Mouse (Mus musculus): ENCODE measurements around the gene Siglecf. TPM values are rescaled to one million over a fixed set of nuclear protein-coding genes. Genes with fewer than 3 reads are reported as not detected.

The Siglecf gene
- total RNA-seq, 2 experiments from 2014 or later, result 0.69 to 0.92 TPM

DNA sequence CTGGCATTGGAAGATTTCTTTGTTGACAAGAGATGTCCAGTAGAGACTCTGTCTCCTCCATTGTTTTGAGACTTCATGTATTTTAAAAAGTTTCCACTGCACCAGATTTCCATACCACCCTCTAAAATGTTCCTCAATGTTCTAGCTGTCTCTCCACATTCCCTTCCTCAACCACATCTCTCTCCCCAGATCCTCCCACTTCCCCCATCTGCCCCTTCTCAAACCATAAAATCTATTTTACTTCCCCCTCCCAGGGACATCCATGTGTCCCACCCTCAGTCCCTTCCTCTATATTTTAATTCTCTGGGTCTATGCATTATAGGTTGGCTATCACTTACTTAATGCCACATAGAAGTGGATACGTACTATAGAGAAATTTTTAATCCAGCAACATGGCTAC is 10.3 kb downstream of the Siglecf start:
- no peak for DNase-seq (ENCODE audit: low spot score in 2 of 2)

DNA sequence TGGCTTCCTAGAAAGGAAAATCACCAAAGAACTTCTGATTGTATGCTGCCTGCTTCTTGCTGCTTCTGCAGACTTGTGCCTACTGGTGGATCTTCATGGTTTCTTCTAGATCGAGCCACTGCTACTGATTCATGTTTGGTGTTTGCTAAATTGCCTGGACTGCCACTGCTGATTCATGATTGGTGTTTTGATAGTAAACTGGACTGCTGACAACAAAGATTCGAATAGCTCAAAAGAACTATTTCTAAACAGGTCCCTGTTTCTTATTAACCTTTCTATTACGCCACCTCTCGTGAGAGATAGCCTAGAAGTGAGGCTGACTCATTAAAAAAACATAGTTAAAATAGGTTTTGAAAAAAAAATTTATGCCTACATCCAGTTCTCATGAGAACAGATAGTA is 10.9 kb downstream of the Siglecf start:
- DNase-seq (ENCODE audit: low spot score in 2 of 2), result no peak

DNA sequence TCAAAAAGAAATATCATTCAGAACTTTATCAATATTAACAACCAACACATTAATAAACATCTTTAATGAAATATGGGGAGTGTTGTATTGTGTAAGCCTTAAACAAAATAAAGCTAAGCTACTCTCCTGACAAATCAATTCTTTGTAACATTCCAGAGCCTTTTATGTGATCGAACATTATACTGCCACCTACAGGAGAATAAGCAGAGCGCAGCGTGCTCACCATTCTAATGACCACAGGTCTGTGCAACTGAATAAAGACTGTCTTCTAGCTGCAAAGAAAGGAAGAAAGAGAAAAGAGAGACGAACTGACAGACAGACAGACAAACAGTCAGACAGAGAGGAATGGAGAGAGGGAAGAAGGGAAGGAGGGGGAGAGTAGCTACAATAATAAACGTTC is 27.1 kb downstream of the Siglecf start:
- DNase-seq (ENCODE audit: low spot score in 2 of 2), result peak; percentile 17 to 23

DNA sequence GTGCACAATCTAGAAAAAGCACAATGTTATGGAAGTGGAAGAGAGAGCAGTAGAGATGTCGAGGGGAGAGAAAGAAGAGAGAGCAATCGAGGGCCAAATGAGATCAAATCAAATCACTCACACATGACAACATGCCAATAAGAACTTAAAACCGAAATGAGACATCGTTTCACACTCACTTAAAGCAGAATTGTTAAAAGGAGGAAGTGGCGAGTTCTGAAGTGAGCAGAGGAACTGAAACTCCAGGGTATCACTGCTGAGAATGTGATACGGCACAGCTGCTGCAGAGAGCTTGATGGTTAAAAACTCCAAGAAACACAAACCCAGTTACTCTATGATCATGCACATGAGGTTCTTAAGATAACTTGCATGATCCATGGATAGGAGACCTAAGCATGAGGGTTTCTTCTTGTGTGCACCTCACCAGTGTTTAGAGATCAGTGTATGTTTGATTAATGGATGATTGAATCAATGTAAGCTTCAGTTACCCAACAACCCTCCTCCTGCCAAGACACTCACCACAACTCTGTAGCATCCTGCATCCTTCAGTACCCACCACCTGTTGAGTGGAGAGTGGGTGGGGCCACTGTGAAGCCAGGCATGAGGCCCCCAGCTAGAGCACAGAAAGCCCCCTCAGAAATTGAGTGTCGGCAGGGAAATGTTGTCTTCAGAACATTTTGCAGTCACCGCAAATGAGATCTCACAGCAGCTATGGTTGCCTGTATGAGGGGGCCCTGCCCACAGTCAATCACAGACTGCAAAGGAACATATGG is 41.4 kb downstream of the Siglecf start:
- DNase-seq (ENCODE audit: low spot score in 2 of 2), result no peak

DNA sequence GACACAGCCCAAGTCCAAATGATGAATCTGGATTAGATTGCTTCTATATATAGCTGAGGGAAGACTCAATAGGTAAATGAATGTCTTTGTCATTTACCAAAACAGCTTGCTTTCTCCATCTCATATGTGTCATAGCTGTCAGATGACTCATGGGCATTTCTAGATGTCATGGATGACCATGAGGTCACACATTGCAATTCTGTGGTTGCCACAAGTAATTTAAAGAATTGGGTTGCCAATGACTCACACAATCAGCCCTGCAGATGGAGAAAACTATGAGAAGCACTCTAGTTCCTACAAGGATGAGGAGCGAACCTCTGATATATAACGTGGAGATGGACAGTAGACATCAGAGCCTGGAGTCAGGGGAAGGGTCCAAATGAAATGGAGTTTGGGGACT is 48.4 kb downstream of the Siglecf start:
- no peak for DNase-seq (ENCODE audit: low spot score in 2 of 2)

DNA sequence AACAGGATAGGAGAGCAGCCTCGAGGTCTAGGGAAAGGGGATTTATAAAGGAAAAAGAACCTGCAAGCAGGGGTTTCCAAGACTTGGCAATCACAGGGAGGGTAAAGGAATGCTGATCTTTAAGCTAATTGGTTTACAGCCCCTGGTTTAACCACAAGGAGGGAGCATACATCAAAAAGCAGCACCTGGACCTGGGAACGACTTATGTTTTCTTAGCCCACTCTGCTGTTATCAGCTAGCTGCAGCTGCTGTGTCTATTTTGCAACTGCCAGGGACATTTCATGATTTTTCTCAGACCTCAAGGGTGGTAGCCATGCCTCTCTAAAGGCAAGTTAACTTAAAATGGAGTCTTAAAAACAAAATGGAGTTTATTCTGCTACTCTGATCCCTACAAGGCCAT is 51.6 kb downstream of the Siglecf start:
- DNase-seq (ENCODE audit: low spot score in 2 of 2), result no peak

DNA sequence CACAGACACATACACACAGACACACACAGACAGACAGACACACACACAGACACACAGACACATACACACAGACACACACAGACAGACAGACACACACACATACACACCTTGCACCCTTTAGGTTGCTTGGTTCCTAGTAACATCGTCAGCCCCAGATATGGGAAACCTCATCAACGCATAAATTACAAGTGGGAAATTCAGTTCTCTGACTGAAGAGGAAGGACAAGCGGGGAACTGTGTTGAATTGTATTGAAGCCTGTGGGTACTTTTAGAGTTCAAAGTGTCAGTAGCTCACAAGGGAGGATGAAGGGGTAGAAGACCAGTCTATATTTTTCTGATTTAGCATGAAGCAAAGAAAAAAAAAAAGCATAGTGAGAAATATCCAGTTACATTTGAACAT is 56.4 kb downstream of the Siglecf start:
- DNase-seq (ENCODE audit: low spot score in 2 of 2), result no peak

DNA sequence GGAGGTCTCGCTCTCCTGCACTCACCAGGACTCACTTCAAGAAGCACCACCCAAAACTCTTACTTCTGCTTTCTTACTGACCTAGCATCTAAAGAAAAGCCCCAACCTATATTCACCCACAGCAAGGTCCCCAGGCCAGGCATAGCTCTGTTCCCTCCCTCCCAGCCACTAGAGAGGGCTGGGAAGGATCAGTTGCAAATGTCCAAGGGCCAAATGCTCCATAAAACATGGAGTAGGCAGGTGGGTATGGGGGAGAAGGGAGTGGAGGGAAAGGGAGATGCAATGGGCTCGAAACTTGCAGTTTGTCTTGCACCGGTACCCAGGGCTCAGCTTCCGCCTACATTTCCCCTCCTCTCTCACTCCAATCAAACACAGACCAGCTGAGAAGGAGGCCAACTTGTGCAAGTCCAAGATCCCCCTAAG is 57.0 kb downstream of the Siglecf start, which contains the start of gene Siglecg:
TSS of gene Siglecg (plus strand) at position 74 of the 423 bp plus-strand sequence.
- no peak for DNase-seq (ENCODE audit: low spot score in 2 of 2)

DNA sequence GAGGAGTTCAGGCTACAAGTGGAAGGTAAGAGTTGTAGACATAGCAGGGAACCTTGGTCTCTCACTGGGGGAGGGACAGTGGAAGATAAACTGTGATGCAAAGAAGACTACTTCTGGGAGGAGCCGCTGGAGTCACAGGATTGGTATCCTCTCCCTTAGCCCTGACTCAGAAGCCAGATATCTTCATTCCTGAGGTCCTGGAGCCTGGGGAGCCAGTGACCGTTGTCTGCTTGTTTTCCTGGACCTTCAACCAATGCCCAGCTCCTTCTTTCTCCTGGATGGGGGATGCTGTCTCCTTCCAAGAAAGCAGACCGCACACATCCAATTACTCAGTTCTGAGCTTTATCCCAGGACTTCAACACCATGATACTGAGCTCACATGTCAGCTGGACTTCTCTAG is 57.9 kb downstream of the Siglecf start:
- no peak for DNase-seq (ENCODE audit: low spot score in 2 of 2)

Other genes starting within 250 kb of the Siglecf start
- gene Zfp936, start 237.1 kb upstream of the Siglecf start, total RNA-seq (2021), result not detected
- 10 to 100 TPM; 20.0 to 22.0 TPM for gene Zfp715, start 38.0 kb upstream of the Siglecf start, total RNA-seq (2021)
- under 1 TPM in 1 of 2 experiments, not detected in 1; 0.35 TPM for gene Siglecg, start 56.9 kb downstream of the Siglecf start, total RNA-seq (2021)
- gene Lim2, start 76.3 kb downstream of the Siglecf start, total RNA-seq (2021), result not detected
- not detected for gene Nkg7, start 85.7 kb downstream of the Siglecf start, total RNA-seq (2021)
- gene Cldnd2, start 89.4 kb downstream of the Siglecf start, total RNA-seq (2021), result not detected
- 10 to 100 TPM; 65.6 to 75.0 TPM for gene Etfb, start 92.7 kb downstream of the Siglecf start, total RNA-seq (2021)
- gene Gm45233, start 92.8 kb downstream of the Siglecf start, total RNA-seq (2021), result 1 to 10 TPM in 1 of 2 experiments, under 1 TPM in 1; 0.93 to 1.1 TPM
- 1 to 10 TPM; 2.6 to 3.5 TPM for gene Vsig10l, start 111.8 kb downstream of the Siglecf start, total RNA-seq (2021)
- gene Iglon5, start 138.7 kb downstream of the Siglecf start, total RNA-seq (2021), result 10 to 100 TPM; 43.2 to 45.0 TPM
- not detected for gene 4931406B18Rik, start 154.6 kb downstream of the Siglecf start, total RNA-seq (2021)
- 1 to 10 TPM; 6.5 to 6.8 TPM for gene Cd33, start 193.1 kb downstream of the Siglecf start, total RNA-seq (2021)
- 1 to 10 TPM; 5.9 to 6.5 TPM for gene Zfp658, start 210.9 kb downstream of the Siglecf start, total RNA-seq (2021)
- 10 to 100 TPM; 20.5 to 25.1 TPM for gene Zfp719, start 228.3 kb downstream of the Siglecf start, total RNA-seq (2021)

Data from layer of hippocampus, postnatal 14 days (tissue).